18 mouse cellular contexts compared by ENCODE assay signal in the genomic region with DNA sequence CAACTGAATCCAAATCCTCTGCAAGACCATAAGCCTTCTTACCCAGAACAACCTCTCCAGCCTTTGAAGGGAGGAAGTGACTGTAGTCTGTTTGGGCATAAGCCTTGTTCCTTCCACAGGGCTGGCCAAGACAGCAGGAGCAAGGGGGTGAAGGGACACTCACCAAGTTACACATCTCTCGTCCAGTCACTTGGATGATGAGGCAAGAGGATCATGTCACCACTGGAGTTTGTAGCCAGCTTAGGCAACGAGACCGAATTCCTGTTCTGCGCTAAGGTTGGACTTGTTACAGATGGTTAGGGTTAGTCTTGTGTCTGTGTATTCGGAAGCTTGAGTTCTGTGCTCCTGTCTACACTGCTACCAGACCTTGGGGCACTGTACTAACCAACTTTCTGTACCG.
"Had no signal": no experiment of that assay in that cellular context is flagged by ENCODE, and none has a peak within 500 bp of the region (broad histone marks: within the 10 kb centered on the region; RNA-seq: fewer than 3 reads in every experiment).

No protein-coding gene starts in this region.

- H3K9ac ChIP-seq: lung, embryonic 14.5 days; midbrain, embryonic 12.5 days; neural tube, embryonic 13.5 days; neural tube, embryonic 15.5 days; stomach, embryonic 15.5 days had no signal

- ATAC-seq: midbrain, embryonic 16.5 days had no signal

- H3K27me3 ChIP-seq: midbrain, embryonic 12.5 days; neural tube, embryonic 13.5 days; neural tube, embryonic 15.5 days; stomach, embryonic 15.5 days had no signal

- H3K4me1 ChIP-seq: midbrain, embryonic 10.5 days; midbrain, embryonic 12.5 days; neural tube, embryonic 13.5 days; neural tube, embryonic 15.5 days; stomach, embryonic 15.5 days had no signal

- H3K4me3 ChIP-seq: midbrain, embryonic 10.5 days; midbrain, embryonic 12.5 days; myocyte; neural tube, embryonic 13.5 days; neural tube, embryonic 15.5 days; stomach, embryonic 15.5 days had no signal

- DNase-seq: lung, adult 18-20 months; lung, postnatal 10 days; lung, postnatal 4 days; midbrain, embryonic 14.5 days; retina, postnatal 1 day; right cerebral cortex, adult 18-20 months; right cerebral cortex, postnatal 14 days; thymus, adult 2 months; thymus, postnatal 36 days had no signal

- H3K9me3 ChIP-seq: midbrain, embryonic 10.5 days; midbrain, embryonic 12.5 days; neural tube, embryonic 13.5 days; neural tube, embryonic 15.5 days; stomach, embryonic 15.5 days had no signal

- H3K4me2 ChIP-seq: lung, embryonic 14.5 days; midbrain, embryonic 12.5 days; neural tube, embryonic 13.5 days; neural tube, embryonic 15.5 days; stomach, embryonic 15.5 days had no signal

- H3K27ac ChIP-seq: midbrain, embryonic 10.5 days; midbrain, embryonic 12.5 days; neural tube, embryonic 13.5 days; neural tube, embryonic 15.5 days; stomach, embryonic 15.5 days; stomach, postnatal 0 days had no signal
